Mouse (Mus musculus) inflammation-experienced regulatory T-cells, adult 6 months (primary cell): ENCODE data around the gene Ubqln4. TPM values are rescaled to one million over a fixed set of nuclear protein-coding genes. Genes with fewer than 3 reads are reported as not detected.

Experiments
- ATAC-seq: one replicate; pipeline ENCODE4 v1.8.0; 2017
- polyA plus RNA-seq, 3 experiments: library from polyadenylated mRNA; unstranded; fragments of 100-300 nt; shearing (Covaris generic); gene quantifications; one replicate each; pipeline ENCODE4 v1.2.1; 2017

Gene Ubqln4
- polyA plus RNA-seq, 3 experiments from 2014 or later, result 9.8 to 15.5 (median 12.1) TPM

GRCm38 (mm10) chr3:88543174-88543573 lies 10.4 kb upstream of the Ubqln4 start:
- no peak for ATAC-seq

- ATAC-seq, result peak; percentile 52
These were observed 9.7 kb upstream of the Ubqln4 start for GRCm38 (mm10) chr3:88543651-88544410.

- no peak for ATAC-seq
These were observed 9.0 kb upstream of the Ubqln4 start for GRCm38 (mm10) chr3:88544514-88544913.

- ATAC-seq, result no peak
These were observed 8.5 kb upstream of the Ubqln4 start for GRCm38 (mm10) chr3:88544955-88545591.

DNA sequence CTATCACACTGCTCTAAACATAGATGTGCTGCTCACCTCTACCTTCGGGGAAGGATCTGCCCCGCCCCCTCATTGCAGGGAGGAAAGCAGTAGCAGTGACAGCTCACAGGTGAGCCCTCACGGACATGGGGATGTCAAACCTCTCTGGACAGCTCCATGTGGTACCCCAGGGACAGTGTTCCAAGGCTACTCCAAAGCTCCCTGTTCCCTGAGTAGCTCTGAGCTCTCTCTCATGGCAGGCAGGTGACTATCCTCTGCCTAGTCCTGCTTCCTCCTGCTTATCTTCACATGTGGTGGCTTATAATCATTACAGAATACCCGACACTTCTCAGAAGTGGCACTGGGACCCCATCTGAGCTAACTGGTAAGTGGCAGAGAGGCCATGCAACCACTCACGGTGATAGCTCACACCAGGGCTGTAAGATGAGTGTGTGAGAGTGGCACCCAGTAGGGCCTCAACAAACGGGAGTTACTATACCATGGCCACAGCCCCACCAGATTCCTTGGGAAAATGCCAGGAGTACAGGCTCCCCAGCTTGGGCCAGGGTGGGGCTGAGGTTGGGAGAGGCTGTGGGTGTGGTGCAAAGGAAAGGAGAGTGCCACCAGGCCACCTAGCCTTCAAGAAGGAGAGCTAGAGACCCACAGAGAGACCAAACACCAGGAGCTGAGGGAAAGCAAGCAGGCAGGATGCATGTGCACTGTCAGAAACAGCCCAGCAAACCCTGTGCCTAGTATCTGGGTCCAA lies 6.7 kb upstream of the Ubqln4 start:
- no peak for ATAC-seq

GRCm38 (mm10) chr3:88548180-88548917 lies 5.2 kb upstream of the Ubqln4 start, which contains the start of gene Rab25:
TSS of gene Rab25 (minus strand) at chr3:88548300.
- ATAC-seq, result no peak

- no peak for ATAC-seq
These were observed 2.0 kb upstream of the Ubqln4 start for GRCm38 (mm10) chr3:88551586-88551985.

DNA sequence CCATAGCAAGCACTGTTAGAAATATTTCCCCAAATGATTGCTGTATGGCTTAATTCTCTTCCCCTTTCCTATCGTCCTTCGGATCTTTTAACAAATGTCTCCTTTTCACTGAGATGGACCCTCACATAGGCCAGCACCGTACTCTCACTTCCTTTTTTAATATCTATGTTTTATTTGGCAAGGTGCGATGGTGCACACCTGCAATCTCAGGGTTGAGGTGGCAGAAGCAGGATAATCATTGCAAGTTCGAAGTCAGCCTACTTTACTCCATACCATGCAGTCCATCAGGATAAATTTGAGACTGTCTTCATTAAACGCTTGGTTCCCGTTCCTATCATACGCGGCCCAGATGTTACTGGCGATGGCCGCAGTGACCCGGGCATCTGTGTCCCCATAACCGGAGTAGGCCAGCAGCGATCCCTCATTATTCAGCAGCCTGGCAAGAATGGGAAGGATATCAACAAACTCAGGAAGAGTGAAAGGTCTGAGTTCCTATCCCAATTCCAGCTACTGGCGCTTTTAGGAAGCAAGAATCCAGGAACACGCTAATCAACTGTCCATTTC lies 1.4 kb upstream of the Ubqln4 start:
- no peak for ATAC-seq

DNA sequence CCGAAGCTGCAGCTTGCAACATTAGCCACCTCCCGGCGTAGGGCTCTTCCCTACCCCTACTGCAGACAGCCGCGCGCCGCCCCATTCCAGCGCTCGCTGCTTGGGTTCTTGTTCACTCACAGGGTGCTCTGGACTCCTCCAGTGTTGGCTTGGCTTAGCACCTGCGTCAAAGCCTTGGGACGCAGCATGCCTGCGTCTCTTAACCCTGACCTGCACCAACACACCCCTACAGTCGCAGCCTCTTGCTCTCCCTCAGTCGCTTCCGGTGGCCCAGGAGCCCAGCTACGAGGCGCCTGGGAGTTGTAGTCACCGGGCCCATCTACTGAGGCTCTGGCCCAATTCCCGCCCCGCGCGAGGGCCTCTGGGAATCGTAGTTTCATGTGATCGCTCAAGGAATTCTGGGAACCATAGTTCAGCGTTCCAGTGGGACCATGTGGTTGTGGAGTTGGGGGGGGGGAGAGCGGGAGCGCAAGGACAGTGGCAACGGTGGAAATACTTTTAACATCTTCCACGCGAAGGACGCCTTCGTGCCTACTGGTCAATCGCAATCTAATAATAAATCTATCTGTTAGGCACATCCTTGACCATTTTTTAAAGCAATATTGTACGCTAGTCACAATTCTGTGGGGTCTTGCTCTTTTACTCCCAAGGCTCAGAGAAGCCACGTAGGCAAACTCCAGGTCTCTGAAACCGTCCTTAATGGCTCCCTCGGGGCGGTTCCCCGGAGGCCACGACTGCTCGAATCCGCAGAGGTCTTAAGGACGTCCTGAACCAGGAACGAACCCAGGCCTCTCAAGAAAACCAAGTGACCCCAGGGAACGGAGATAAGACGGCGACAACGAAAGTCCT lies 658 bp upstream of the Ubqln4 start, which contains the start of gene Lamtor2:
Lamtor2 (minus strand) TSS at position 399 of the 849 bp plus-strand sequence.
- peak; percentile 89 for ATAC-seq

DNA sequence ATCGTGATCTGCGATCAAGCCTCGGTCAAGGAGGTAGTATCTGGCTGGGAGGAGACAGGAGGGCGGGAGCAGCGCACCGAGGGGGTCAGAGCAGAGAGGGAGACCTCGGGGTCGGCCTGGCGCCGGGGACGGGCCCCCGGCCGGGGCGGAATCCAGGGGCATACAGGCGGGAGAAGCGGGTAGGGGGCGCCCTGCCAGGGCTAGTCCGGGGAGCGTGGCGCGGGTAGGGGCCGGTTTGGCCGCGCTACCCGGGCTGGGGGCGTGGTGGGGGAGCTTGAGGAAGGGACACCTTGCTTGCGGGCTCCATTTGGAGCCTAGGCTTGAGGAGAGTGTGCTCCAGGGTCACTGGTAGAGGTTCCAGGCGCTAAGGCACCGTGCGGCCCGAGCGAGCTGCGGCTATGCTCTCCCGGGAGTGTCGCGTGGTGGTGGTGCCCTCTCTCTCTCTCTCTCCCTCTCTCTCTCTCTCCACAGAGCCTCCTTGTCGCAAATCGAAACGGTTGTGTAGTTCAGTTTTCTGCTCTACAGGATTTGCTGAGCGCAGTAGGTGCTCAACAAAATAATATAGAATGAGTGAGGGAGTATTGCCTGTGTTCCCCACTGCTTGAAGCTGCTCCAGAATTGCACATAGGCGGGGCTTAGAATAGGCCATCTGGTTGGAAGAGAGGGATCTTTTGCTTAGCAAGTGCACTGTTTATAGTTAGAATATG lies 475 bp downstream of the Ubqln4 start:
- ATAC-seq, result peak; percentile 12

DNA sequence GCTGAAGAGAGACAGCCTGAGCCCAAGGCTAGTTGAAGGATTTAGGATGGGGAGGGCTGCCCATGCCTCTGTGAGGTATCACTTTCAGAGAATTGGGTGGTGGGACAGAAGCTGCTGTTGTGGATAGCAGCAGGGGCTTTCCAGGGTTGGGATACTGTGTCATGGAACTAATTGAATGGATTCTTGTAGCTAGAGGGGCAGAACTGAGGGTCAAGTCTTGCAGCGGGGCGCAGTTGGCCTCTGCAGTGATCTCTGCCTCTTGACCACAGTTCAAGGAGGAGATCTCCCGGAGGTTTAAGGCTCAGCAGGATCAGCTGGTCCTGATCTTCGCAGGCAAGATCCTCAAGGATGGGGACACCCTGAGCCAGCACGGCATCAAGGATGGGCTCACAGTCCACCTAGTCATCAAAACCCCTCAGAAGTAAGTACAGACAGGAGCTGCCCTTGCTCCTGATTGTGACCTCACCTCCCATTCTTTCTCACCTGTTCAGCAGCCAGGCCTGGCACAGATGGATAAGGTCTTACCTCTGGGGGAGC lies 1.6 kb downstream of the Ubqln4 start:
- ATAC-seq, result no peak

GRCm38 (mm10) chr3:88555731-88556130 lies 2.2 kb downstream of the Ubqln4 start:
- ATAC-seq, result no peak

DNA sequence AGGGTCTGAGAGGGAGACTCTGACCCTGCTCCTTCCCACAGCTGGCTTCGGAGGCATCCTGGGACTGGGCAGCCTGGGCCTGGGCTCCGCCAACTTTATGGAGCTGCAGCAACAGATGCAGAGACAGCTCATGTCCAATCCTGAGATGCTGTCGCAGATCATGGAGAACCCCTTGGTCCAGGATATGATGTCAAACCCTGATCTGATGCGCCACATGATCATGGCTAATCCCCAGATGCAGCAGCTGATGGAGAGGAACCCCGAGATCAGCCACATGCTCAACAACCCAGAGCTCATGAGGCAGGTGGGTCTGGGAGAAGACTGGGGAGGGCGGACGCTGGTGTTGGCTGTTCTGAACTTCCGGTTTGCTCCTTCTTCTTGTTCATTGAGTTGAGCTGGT lies 3.1 kb downstream of the Ubqln4 start:
- ATAC-seq, result no peak

GRCm38 (mm10) chr3:88559596-88559995 lies 6.0 kb downstream of the Ubqln4 start:
- no peak for ATAC-seq

- no peak for ATAC-seq
These were observed 8.4 kb downstream of the Ubqln4 start for GRCm38 (mm10) chr3:88561989-88562388.

GRCm38 (mm10) chr3:88563442-88563841 lies 9.9 kb downstream of the Ubqln4 start:
- ATAC-seq, result no peak

- ATAC-seq, result no peak
These were observed 10.4 kb downstream of the Ubqln4 start for GRCm38 (mm10) chr3:88563966-88564365.

GRCm38 (mm10) chr3:88566116-88566515 lies 12.6 kb downstream of the Ubqln4 start:
- no peak for ATAC-seq

DNA sequence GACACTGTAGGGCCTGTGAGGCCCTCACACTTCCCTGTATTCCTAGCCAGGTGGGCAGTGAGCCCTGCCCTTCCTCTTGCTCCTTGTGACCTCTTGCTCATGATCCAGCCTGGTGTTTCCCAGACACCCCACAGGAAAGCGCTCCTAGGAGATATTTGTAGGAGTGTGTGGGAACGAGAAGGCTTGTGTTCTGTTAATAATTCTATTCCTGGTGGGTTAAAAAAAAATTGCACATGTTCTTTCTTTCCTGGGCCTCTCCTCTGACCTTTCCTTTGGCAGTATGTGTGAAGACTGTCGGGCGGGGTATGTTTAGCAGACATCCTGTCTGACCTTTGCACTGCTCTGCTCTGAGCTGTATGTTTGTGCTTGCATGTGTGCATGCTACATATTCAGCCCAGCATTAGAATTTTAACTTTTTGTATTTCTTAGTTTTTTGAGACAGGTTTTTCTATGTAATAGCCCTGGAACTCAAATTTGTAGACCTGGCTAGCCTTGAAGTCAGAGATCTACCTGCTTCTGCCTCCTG lies 13.0 kb downstream of the Ubqln4 start:
- no peak for ATAC-seq

- ATAC-seq, result no peak
These were observed 14.3 kb downstream of the Ubqln4 start for GRCm38 (mm10) chr3:88567892-88568291.
